Mouse (Mus musculus) B cell, adult 62 days (primary cell): ENCODE results near the gene Dnajb3. TPM values are rescaled to one million over a fixed set of nuclear protein-coding genes. Genes with fewer than 3 reads are reported as not detected.

Experiments
- total RNA-seq: library from RNA; stranded (reverse); gene quantifications from 4 replicates; pipeline ENCODE4 v1.2.4, GENCODE M21; 2023

The Dnajb3 gene
- total RNA-seq = 1.4 to 1.7 TPM in 2 of 4 replicates, not detected in the others

DNA sequence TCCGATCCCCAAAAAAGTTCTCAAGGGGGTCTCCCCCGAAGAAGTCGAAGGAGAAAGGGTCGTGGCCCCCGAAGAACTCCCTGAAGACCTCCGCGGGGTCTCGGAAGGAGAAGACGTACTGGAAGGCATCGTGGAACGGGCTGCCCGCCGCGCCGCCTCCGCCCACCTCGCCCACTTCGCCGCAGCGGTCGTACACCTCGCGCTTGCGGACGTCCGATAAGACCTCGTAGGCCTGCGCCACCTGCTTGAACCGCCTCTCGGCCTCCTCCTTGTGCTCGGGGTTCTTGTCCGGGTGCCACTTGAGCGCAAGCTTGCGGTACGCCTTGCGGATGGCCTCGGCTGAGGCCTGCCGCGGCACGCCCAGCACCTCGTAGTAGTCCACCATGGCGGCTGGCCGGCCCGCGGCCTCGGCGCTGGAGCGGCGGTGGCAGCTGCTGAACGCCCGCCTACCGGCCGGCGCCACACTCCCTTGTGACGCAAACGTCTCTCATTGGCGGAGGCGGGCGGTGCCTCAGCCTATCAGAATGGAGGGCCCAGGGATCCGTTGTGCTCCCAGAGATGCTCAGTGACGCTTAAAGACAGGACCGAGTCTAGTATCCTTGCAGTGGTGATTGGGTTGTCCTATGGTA, at the start of gene Dnajb3:
Gene Dnajb3, minus strand, starts transcription at position 489 of the 629 bp plus-strand sequence.

DNA sequence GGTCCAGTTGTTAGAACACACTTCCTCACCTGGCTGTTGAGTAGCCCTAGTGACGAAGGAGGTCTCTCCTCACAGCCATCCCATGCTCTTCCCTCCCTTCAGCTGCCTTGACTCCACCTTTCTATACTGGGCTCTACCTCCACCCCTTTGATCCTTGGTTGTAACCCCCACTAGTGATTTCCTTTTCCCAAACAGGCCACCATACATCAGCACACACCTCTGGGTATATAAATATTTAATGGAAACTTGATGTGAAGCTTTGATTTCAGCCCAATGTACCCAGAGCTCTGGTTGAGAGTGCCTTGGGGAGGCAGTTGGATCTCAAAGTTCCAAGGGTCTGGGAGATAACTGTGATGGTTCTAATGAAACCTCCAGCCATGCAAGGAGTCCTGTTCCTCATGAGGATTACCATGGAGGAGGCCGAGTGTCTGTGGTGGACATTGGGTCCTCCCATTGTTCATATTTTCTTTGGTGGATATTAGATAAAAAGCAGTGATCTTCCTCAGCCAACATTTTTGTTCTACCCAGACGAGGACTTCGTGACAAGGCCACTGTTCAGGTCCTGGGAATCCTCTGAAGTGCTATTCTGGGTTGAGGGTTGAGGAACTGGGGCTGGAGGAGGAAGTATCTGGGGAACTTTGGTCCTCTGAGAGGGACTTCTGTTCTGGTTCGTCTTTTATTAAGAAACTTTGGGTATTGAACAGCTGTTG, 21.2 kb upstream of the Dnajb3 start, which contains the start of gene Mroh2a:
Gene Mroh2a, plus strand, starts transcription at position 317 of the 710 bp plus-strand sequence.

GRCm38 (mm10) chr1:88211812-88212211, 6.2 kb upstream of the Dnajb3 start, which contains the start of gene Ugt1a1:
Gene Ugt1a1, plus strand, starts transcription at chr1:88211959.

DNA sequence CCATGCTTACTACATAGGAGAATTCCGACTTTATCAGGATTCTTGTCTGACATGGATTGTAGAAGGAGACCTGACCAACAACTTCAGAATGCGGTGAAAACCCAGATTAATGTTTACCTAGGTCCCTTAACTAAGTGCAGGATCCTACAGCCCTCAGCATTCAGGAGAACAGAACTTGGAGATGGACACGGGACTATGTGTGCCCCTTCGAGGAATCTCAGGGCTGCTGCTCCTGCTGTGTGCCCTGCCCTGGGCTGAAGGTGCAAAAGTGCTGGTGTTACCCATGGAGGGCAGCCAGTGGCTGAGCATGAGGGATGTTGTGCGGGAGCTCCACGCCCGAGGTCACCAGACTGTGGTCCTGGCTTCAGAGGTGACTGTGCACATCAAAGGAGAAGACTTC, 5.1 kb downstream of the Dnajb3 start, which contains the start of gene Ugt1a2:
Gene Ugt1a2, plus strand, starts transcription at position 146 of the 400 bp plus-strand sequence.

GRCm38 (mm10) chr1:88165711-88166110, 39.9 kb downstream of the Dnajb3 start, which contains the start of gene Ugt1a5:
Gene Ugt1a5, plus strand, starts transcription at chr1:88166012.

Other genes with a start within 250 kb of the Dnajb3 start
- gene Usp40, start 197.2 kb downstream of the Dnajb3 start, total RNA-seq = 18.8 to 23.7 TPM (median 19.7 TPM) in 4 replicates
- gene Ugt1a10, start 150.4 kb downstream of the Dnajb3 start, total RNA-seq = not detected in 4 replicates
- gene Ugt1a9, start 135.0 kb downstream of the Dnajb3 start, total RNA-seq = not detected in 4 replicates
- gene Ugt1a8, start 118.0 kb downstream of the Dnajb3 start, total RNA-seq = not detected in 4 replicates
- 0.33 to 1.2 TPM in 2 of 4 replicates, not detected in the others for gene Ugt1a7c, start 110.7 kb downstream of the Dnajb3 start, total RNA-seq
- 0.33 to 0.52 TPM in 2 of 4 replicates, not detected in the others for gene Ugt1a6b, start 102.5 kb downstream of the Dnajb3 start, total RNA-seq
- not detected in 4 replicates for gene Ugt1a6a, start 71.0 kb downstream of the Dnajb3 start, total RNA-seq
- gene Ugt1a5, start 39.8 kb downstream of the Dnajb3 start, total RNA-seq = not detected in 4 replicates
- not detected in 4 replicates for gene Ugt1a2, start 5.2 kb downstream of the Dnajb3 start, total RNA-seq
- not detected in 4 replicates for gene Ugt1a1, start 6.2 kb upstream of the Dnajb3 start, total RNA-seq
- 0.12 to 0.67 TPM (median 0.44 TPM) in 4 replicates for gene Mroh2a, start 21.2 kb upstream of the Dnajb3 start, total RNA-seq
- 64.8 to 74.5 TPM (median 71.7 TPM) in 4 replicates for gene Hjurp, start 71.9 kb upstream of the Dnajb3 start, total RNA-seq
- not detected in 4 replicates for gene Trpm8, start 71.9 kb upstream of the Dnajb3 start, total RNA-seq
- gene Spp2, start 201.2 kb upstream of the Dnajb3 start, total RNA-seq = not detected in 4 replicates